Mouse (Mus musculus): ENCODE data around the gene Prr36.
A peak's percentile ranks its signal among the peaks of the same experiment; 100 is the strongest.
"Not testable (repeated sequence)": the region's sequence is repeated elsewhere in the genome, so short reads cannot be mapped to it uniquely, and the experiment has no call there.

Gene Prr36

GRCm38 (mm10) chr8:4216791-4217621, at the start of gene Prr36:
Gene Prr36, minus strand, starts transcription at chr8:4217459.
- DNase-seq = no peak

GRCm38 (mm10) chr8:4265160-4265914, 48.1 kb upstream of the Prr36 start:
- no peak for DNase-seq

GRCm38 (mm10) chr8:4263105-4263791, 46.0 kb upstream of the Prr36 start:
- DNase-seq = no peak

GRCm38 (mm10) chr8:4259805-4260170, 42.5 kb upstream of the Prr36 start:
- DNase-seq = no peak

GRCm38 (mm10) chr8:4259125-4259804, 42.0 kb upstream of the Prr36 start, which contains the start of gene Ctxn1:
Gene Ctxn1, minus strand, starts transcription at chr8:4259274.
- DNase-seq = peak; percentile 97

GRCm38 (mm10) chr8:4258678-4259077, 41.4 kb upstream of the Prr36 start:
- DNase-seq = no peak

- peak; percentile 75 for DNase-seq
These were observed 41.0 kb upstream of the Prr36 start for GRCm38 (mm10) chr8:4258233-4258632.

- no peak for DNase-seq
These were observed 40.1 kb upstream of the Prr36 start for GRCm38 (mm10) chr8:4257350-4257749.

- no peak for DNase-seq
These were observed 39.7 kb upstream of the Prr36 start for GRCm38 (mm10) chr8:4256911-4257310.

GRCm38 (mm10) chr8:4255471-4255870, 38.2 kb upstream of the Prr36 start:
- not testable (repeated sequence) for DNase-seq

- peak; percentile 85 for DNase-seq
These were observed 36.7 kb upstream of the Prr36 start for GRCm38 (mm10) chr8:4254001-4254400.

- peak; percentile 97 for DNase-seq
These were observed 35.9 kb upstream of the Prr36 start, which contains the start of gene Snapc2 for GRCm38 (mm10) chr8:4252934-4253841. Gene Snapc2, plus strand, starts transcription at chr8:4253080.

GRCm38 (mm10) chr8:4252116-4252760, 35.0 kb upstream of the Prr36 start:
- DNase-seq = no peak

- DNase-seq = peak; percentile 84
These were observed 33.2 kb upstream of the Prr36 start for GRCm38 (mm10) chr8:4250306-4250970.

GRCm38 (mm10) chr8:4249213-4249612, 32.0 kb upstream of the Prr36 start:
- peak; percentile 31 for DNase-seq

GRCm38 (mm10) chr8:4247951-4248540, 30.8 kb upstream of the Prr36 start, which contains the start of gene Tgfbr3l:
Gene Tgfbr3l, plus strand, starts transcription at chr8:4248214.
- no peak for DNase-seq

GRCm38 (mm10) chr8:4247241-4247640, 30.0 kb upstream of the Prr36 start:
- no peak for DNase-seq

- DNase-seq = no peak
These were observed 28.5 kb upstream of the Prr36 start for GRCm38 (mm10) chr8:4245737-4246136.

- DNase-seq = no peak
These were observed 27.8 kb upstream of the Prr36 start for GRCm38 (mm10) chr8:4245061-4245460.

Data from kidney, postnatal 14 days (tissue).